Mouse (Mus musculus): Measurements from ENCODE around the gene Slc9a8.
A peak's percentile ranks its signal among the peaks of the same experiment; 100 is the strongest.

Gene Slc9a8

GRCm38 (mm10) chr2:167456361-167457020 is 35.0 kb downstream of the Slc9a8 start:
- DNase-seq, result no peak

DNA sequence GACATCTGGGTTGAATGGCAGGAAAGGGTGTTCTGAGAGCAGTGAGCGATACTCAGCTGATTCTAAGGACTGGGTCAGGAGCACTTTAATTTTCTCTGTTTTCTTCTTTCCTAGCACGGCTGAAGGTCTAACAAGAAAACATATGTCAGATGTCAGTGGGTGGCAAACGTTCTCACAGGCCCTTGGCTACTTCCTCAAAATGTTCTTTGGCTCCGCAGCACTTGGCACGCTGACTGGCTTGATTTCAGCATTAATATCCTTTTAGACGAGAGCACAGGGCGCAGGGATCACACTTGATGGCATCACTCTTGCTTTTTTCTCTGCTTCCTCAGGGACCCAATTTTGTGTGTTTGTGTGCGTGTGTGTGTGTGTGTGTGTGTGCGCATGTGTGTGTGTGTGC is 35.7 kb downstream of the Slc9a8 start:
- no peak for DNase-seq

- no peak for DNase-seq
These were observed 37.0 kb downstream of the Slc9a8 start for GRCm38 (mm10) chr2:167458548-167458947.

GRCm38 (mm10) chr2:167459071-167459865 is 37.8 kb downstream of the Slc9a8 start:
- DNase-seq, result no peak

- peak; percentile 56 for DNase-seq
These were observed 41.4 kb downstream of the Slc9a8 start for GRCm38 (mm10) chr2:167462954-167463353.

DNA sequence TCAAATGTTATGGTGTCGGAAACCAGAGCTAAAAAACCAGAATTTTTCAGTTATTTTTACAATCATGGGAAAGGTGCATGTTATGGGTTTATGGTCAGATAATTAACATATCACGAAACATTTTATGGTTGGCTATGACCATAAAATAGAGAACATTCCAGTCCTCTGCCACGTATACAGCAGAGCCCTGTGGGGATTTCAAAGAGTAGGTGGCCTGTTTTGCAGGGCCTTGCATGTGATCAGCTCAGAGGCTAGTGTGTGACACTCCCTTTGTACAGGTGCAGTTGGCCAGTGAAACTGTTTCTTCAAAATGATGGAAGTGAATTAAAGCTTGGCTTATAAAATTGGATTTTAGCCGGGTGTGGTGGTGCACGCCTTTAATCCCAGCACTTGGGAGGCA is 42.3 kb downstream of the Slc9a8 start:
- no peak for DNase-seq

DNA sequence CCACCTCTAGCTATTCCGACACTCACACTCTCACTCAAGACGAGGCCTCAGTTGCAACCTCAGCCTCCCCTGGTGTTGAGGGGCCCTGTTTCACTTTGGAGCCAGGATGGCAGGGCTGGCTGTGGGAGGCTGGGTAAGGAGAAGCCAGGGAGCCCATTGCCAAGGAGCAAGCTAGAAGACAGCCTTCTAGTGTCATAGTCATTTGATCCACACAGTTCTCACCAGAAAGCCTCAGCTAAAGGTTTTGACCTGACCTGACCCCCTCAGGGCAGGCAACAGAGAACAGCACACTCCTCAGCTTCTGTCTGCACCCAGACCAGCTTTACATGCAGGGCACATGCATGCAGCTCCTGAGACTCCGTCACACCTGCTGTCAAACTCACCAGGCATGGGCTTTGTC is 44.4 kb downstream of the Slc9a8 start:
- no peak for DNase-seq

- no peak for DNase-seq
These were observed 45.7 kb downstream of the Slc9a8 start for GRCm38 (mm10) chr2:167467214-167467613.

DNA sequence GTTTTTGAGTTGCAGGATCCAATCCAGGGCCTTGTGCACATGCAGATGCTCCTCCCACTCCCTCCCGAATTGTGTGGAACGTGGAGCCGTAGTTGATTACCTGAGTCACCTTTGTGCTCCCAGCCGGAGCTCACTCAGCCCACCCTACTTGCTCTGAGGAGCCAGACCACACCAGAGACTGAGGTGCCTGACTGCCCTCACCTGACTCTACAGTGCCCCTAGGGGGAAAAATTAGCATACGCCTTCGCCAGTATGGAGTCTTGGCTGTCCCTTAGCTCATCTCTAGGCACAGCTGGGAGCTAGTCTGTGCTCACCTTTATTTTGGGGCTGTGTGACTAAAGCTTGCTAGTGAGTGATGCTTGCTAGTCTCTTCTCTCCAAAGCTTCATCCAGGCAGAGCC is 46.9 kb downstream of the Slc9a8 start:
- DNase-seq, result peak; percentile 38

- DNase-seq, result no peak
These were observed 49.1 kb downstream of the Slc9a8 start for GRCm38 (mm10) chr2:167470611-167471010.

DNA sequence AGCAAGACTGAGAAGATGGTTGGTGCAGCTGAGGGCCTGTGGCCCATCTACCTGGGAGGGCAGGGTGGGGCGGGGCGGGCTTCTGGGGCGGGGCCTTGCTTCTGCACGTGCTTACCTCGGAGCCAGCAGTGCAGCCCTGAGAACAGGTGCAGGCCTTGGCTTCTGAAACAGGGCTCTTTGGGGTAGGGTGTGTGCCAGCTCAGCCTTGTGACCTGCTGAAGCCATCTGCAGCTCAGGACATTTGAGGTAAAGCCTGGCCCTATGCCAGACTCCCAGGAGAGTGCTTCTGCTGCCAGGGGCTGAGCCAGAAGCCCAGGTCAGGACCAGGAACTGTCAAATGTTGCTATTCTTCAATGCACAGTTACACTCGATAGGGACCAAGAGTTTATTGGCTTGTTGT is 50.1 kb downstream of the Slc9a8 start:
- no peak for DNase-seq

DNA sequence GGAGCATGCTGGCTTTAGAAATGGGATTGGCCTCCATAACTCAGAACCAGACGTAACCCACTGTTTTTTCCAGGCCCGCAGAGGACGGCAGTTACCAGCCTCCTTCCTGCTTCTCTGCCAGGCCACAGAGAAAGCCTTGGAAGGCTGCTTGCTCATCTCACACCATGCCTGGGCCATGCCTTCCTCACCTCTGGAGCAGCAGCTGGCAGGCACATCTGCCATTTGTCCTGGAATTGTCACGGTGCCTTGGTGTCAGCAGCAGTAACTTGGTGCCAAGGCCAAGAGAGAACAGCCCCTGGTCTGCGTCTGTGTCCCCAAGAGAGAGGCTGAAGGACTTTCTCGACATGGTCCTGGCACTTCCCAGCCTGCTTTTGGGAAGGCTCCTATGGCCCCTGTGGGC is 52.7 kb downstream of the Slc9a8 start:
- DNase-seq, result no peak

DNA sequence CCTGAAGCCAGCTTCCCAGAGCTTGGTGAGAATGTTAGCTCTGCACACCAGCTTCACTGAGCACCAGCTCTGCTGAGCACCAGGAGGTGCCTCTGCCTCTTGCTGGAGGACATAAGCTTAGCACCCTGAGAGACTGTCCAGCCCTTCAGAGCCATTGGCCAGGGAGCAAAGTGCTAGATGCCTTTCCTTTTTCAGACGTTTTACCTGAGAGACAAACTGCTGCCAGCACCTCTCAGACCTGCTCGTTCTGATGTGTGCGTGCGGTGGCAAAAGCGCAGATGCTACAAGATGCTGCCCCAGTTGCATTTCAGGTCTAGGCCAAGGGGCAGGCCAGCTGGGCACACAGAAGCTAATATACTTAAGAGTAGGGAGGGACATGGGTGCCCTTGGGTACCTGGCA is 54.1 kb downstream of the Slc9a8 start:
- no peak for DNase-seq

- DNase-seq, result no peak
These were observed 54.7 kb downstream of the Slc9a8 start for GRCm38 (mm10) chr2:167476200-167476688.

DNA sequence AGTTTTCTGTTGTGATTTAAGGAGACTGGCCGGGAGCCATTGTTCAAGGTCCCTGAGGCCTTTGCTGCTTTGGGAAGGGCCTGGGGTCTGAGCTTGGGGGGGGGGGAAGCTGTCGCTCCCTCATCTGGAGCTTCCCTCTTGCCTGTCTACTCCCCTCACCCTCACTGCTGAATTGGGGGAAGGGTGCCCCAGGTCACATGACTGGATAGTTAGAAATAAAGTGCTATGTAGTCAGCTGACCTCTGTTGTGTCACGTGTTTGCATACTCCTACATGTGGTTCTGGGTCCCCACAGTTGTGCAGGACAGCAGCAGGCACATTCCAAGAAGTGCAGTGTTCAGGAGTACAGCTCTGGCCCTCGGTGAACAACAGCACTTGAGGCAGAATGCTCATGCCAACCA is 55.2 kb downstream of the Slc9a8 start:
- no peak for DNase-seq

DNA sequence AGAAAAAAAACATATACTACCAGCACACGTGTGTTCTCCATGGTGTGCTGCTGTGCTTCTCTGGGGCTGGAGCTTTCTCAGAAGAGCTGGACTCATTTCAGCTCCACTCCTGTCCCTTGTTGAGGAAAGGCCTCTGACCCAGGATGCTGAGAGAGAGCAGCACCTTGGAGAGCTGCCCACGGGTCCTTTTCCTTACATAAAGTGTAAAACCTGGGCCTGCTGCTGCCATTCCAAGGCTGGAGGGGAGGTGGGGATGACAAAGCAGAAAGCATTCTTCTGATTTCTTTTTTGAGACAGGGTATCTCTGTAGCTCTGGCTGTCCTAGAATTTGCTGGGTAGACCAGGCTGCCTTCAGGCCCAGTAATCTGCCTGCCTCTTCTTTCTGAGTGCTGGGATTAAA is 56.6 kb downstream of the Slc9a8 start:
- DNase-seq, result no peak

GRCm38 (mm10) chr2:167479501-167479900 is 58.0 kb downstream of the Slc9a8 start:
- no peak for DNase-seq

DNA sequence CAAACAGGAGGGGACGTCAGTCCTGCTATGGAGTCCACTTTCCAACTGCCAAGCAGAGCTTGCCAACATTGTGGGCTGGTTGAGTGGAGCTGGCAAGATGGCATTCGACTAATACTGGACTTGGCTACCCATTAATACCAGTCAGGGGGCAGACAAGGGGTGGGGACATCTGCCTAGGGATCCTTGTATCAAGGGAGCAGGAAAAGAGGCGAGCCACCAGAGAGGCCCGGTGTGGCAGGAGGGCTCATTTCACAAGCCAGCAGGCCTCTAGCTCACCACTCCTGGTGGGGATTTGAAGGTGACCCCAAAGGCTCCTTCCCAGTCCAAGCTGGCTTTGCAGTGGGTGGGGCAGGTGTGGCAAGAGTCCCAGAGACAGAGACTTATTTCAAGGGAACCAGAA is 61.2 kb downstream of the Slc9a8 start:
- no peak for DNase-seq

DNA sequence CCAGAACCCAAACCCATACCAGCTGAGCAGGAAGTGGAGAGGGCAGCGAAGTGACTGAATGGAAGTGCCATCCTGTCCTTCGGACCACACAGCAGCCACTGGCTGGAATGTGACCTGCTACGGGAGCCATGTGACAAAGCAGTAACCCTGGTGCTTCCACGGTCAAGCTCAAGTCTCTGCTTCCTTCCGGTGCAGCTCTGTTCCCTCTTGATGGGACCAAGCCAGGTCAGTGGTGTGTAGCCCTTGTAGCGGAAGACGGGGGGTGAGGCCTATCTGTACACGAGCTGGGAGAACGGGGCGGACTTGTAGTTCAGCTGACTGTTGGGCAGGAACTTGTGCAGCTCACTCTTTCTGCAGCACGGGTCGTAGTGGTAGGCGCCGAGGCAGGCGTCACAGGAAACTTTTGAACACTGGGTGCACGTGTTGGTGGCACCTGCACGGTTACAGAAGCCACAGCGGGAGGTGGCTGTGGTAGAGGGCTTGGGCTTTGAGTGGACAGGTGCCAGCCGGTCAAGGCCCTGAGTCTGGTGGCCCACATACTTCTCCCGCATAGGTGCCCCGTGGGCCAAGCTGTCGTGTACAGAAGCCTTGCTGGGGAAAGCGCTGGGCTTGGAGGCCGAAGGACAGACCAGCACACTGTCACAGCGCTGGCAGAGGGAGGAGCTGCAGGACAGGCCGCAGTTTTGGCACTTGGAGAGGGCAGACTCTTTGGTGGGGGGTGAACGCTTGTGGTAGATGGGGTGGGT is 61.7 kb downstream of the Slc9a8 start:
- no peak for DNase-seq

DNA sequence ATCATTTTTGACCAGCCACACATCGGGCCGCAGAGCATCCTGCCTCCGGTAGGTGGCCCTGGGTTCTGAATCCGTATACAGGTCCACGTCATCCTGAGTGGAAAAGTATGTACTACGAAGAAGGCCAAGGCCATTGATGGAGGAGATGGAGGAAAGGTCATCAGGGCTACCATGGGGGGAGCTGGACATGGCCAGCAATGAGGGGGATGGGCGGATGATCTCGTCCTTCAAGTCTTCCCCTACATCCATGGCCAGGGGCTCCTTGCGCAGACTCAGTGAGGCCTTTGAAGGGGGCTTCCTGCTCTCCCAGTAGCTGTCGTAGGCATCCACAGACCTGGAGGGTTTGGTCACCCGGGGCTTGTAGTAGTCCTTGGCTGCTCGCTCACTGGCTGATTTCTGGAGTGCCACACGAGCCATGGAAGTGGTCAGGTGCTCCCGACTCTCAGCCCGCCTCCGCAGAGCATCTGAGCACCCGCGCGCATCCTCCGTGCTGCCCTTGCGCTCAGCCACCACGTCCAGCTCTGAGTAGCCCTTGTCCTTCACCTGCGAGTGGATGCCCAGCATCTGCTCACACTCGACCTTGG is 62.4 kb downstream of the Slc9a8 start:
- DNase-seq, result no peak

- DNase-seq, result no peak
These were observed 63.4 kb downstream of the Slc9a8 start for GRCm38 (mm10) chr2:167484932-167485331.

- no peak for DNase-seq
These were observed 64.2 kb downstream of the Slc9a8 start for GRCm38 (mm10) chr2:167485501-167486377.

All from thymus, postnatal 14 days (tissue).